Mouse (Mus musculus) heart, embryonic 12.5 days (tissue): Measurements from ENCODE around the gene Inppl1. TPM values are rescaled to one million over a fixed set of nuclear protein-coding genes. Genes with fewer than 3 reads are reported as not detected.

Source experiments
- ATAC-seq: fragments of 200-750 bp; cut with Nextera tagmentation; 2 replicates; pipeline ENCODE4 v1.8.0; 2017; ENCODE audit warnings: moderate TSS enrichment, moderate library complexity; ENCODE audit not compliant: insufficient number of reproducible peaks, low FRiP score
- H3K27ac ChIP-seq: fragments of 300-500 bp; sonication (generic); 2 replicates; pipeline ENCODE4 v1.5.1; 2016; ENCODE audit warnings: mild to moderate bottlenecking, moderate library complexity; ENCODE audit not compliant: poor library complexity, severe bottlenecking
- H3K27me3 ChIP-seq: fragments of 300-500 bp; sonication (generic); replicated peaks from 2 replicates; pipeline ENCODE4 v1.6.1; 2016; ENCODE audit warnings: mild to moderate bottlenecking, moderate library complexity
- H3K36me3 ChIP-seq: fragments of 300-500 bp; sonication (generic); 2 replicates; pipeline ENCODE4 v1.6.1; 2016; ENCODE audit warnings: mild to moderate bottlenecking, moderate library complexity
- H3K4me1 ChIP-seq: fragments of 300-500 bp; sonication (generic); replicated peaks from 2 replicates; pipeline ENCODE4 v1.6.1; 2016; ENCODE audit warnings: mild to moderate bottlenecking
- H3K4me2 ChIP-seq: fragments of 300-500 bp; sonication (generic); 2 replicates; pipeline ENCODE4 v1.6.1; 2016; ENCODE audit warnings: mild to moderate bottlenecking, moderate library complexity
- H3K4me3 ChIP-seq: fragments of 300-500 bp; sonication (generic); 2 replicates; pipeline ENCODE4 v1.5.1; 2016; ENCODE audit warnings: mild to moderate bottlenecking
- H3K9ac ChIP-seq: fragments of 300-500 bp; sonication (generic); 2 replicates; pipeline ENCODE4 v1.6.1; 2016; ENCODE audit warnings: mild to moderate bottlenecking, moderate library complexity
- H3K9me3 ChIP-seq: fragments of 300-500 bp; sonication (generic); replicated peaks from 2 replicates; pipeline ENCODE4 v1.6.1; 2016; ENCODE audit warnings: mild to moderate bottlenecking, moderate library complexity
- WGBS: fragments of 180-500 bp; shearing (Covaris S2); methylation state at CpG from one replicate; pipeline ENCODE4 v1.1.7; 2016; 5-methylcytosine and 5-hydroxymethylcytosine counted together
- polyA plus RNA-seq: library from polyadenylated mRNA; unstranded; fragments of >200 nt; fragmentation: Nextera tagmentation; extraction: Ambion mirVana; gene quantifications from 2 replicates; pipeline ENCODE4 v1.2.1, GENCODE M21; 2016

Gene Inppl1
- polyA plus RNA-seq, 1 experiment from 2014 or later: 44.8 TPM

- Histone ChIP-seq H3K27me3 (no peaks in the 10 kb centered on the region), H3K4me2 (no peak overlapping the region)
- 84% methylated on average over 4 of the region's 4 CpGs for WGBS
Observed at GRCm38 (mm10) chr7:101867482-101867881, 29.5 kb upstream of the Inppl1 start.

GRCm38 (mm10) chr7:101866491-101867265, 28.6 kb upstream of the Inppl1 start:
- H3K4me2 ChIP-seq: no peak overlapping the region
- H3K36me3 ChIP-seq: no peaks in the 10 kb centered on the region
- H3K9me3 ChIP-seq: no peaks in the 10 kb centered on the region
- no peak for ATAC-seq
- H3K9ac ChIP-seq: no peak overlapping the region
- H3K27me3 ChIP-seq: no peaks in the 10 kb centered on the region
- no peak overlapping the region for H3K27ac ChIP-seq
- H3K4me3 ChIP-seq: no peak overlapping the region
- H3K4me1 ChIP-seq: peaks cover 25% of the 10 kb centered on the region
- 71% methylated on average over 11 of the region's 11 CpGs for WGBS

More at GRCm38 (mm10) chr7:101867482-101867881, 29.5 kb upstream of the Inppl1 start:
- Histone ChIP-seq H3K9ac (no peak overlapping the region), H3K9me3 (no peaks in the 10 kb centered on the region), H3K4me1 (peaks cover 26% of the 10 kb centered on the region), H3K27ac (no peak overlapping the region), H3K4me3 (no peak overlapping the region), H3K36me3 (no peaks in the 10 kb centered on the region)
- no peak for ATAC-seq

GRCm38 (mm10) chr7:101863415-101863814, 25.4 kb upstream of the Inppl1 start, which contains the start of gene Anapc15:
Anapc15 (plus strand) TSS chr7:101863715.
- Histone ChIP-seq H3K27me3 (no peaks in the 10 kb centered on the region), H3K4me1 (peaks cover 14% of the 10 kb centered on the region), H3K27ac (no peak within 1 kb of the TSS), H3K9me3 (no peaks in the 10 kb centered on the region), H3K4me2 (no peak within 1 kb of the TSS), H3K4me3 (no peak within 1 kb of the TSS), H3K36me3 (no peaks in the 10 kb centered on the region), H3K9ac (no peak within 1 kb of the TSS)
- ATAC-seq: no peak
- WGBS: 59% methylated on average over 3 of the region's 3 CpGs

- Histone ChIP-seq H3K4me2 (no peak overlapping the region), H3K27ac (no peak overlapping the region)
Observed at GRCm38 (mm10) chr7:101862291-101862690, 24.3 kb upstream of the Inppl1 start.

GRCm38 (mm10) chr7:101860978-101861377, 22.9 kb upstream of the Inppl1 start:
- no peak for ATAC-seq
- no peaks in the 10 kb centered on the region for H3K4me1 ChIP-seq
- no peak overlapping the region for H3K4me2 ChIP-seq
- H3K27me3 ChIP-seq: no peaks in the 10 kb centered on the region
- no peak overlapping the region for H3K9ac ChIP-seq
- no peaks in the 10 kb centered on the region for H3K36me3 ChIP-seq
- no peak overlapping the region for H3K27ac ChIP-seq
- H3K9me3 ChIP-seq: no peaks in the 10 kb centered on the region
- H3K4me3 ChIP-seq: no peak overlapping the region

More at GRCm38 (mm10) chr7:101862291-101862690, 24.3 kb upstream of the Inppl1 start:
- peaks cover 9% of the 10 kb centered on the region; the same call in 1 of the 2 replicates for H3K4me1 ChIP-seq
- H3K36me3 ChIP-seq: no peaks in the 10 kb centered on the region
- H3K4me3 ChIP-seq: no peak overlapping the region
- no peak overlapping the region for H3K9ac ChIP-seq
- whole genome bisulfite sequencing: 65% methylated on average over 3 of the region's 3 CpGs
- H3K9me3 ChIP-seq: no peaks in the 10 kb centered on the region
- no peak for ATAC-seq
- H3K27me3 ChIP-seq: no peaks in the 10 kb centered on the region

- Histone ChIP-seq H3K9me3 (no peaks in the 10 kb centered on the region), H3K36me3 (no peaks in the 10 kb centered on the region), H3K4me2 (no peak overlapping the region), H3K4me1 (no peaks in the 10 kb centered on the region), H3K4me3 (no peak overlapping the region), H3K27me3 (no peaks in the 10 kb centered on the region), H3K27ac (no peak overlapping the region), H3K9ac (no peak overlapping the region)
- 77% methylated on average over 9 of the region's 9 CpGs for WGBS
- no peak for ATAC-seq
Observed at GRCm38 (mm10) chr7:101858362-101858761, 20.3 kb upstream of the Inppl1 start.

- Histone ChIP-seq H3K4me3 (no peak within 1 kb of the TSS), H3K27me3 (no peaks in the 10 kb centered on the region), H3K9ac (no peak within 1 kb of the TSS), H3K4me1 (no peaks in the 10 kb centered on the region), H3K36me3 (no peaks in the 10 kb centered on the region), H3K27ac (no peak within 1 kb of the TSS), H3K4me2 (no peak within 1 kb of the TSS), H3K9me3 (no peaks in the 10 kb centered on the region)
- WGBS: 86% methylated on average over 4 of the region's 4 CpGs
- no peak for ATAC-seq
Observed at GRCm38 (mm10) chr7:101857094-101857493, 19.1 kb upstream of the Inppl1 start, which contains the start of gene Folr2. Folr2 (minus strand) TSS chr7:101857194.

GRCm38 (mm10) chr7:101853816-101854215, 15.8 kb upstream of the Inppl1 start:
- Histone ChIP-seq H3K4me3 (no peak overlapping the region), H3K36me3 (no peaks in the 10 kb centered on the region), H3K9me3 (no peaks in the 10 kb centered on the region), H3K27ac (no peak overlapping the region), H3K4me1 (no peaks in the 10 kb centered on the region), H3K4me2 (no peak overlapping the region), H3K9ac (no peak overlapping the region), H3K27me3 (no peaks in the 10 kb centered on the region)
- no peak for ATAC-seq
- WGBS: 35% methylated on average over 2 of the region's 2 CpGs

- H3K4me3 ChIP-seq: no peak overlapping the region
- 82% methylated on average over 6 of the region's 6 CpGs for WGBS
- no peaks in the 10 kb centered on the region for H3K27me3 ChIP-seq
Observed at GRCm38 (mm10) chr7:101852846-101853245, 14.8 kb upstream of the Inppl1 start.

GRCm38 (mm10) chr7:101851689-101852088, 13.7 kb upstream of the Inppl1 start:
- Histone ChIP-seq H3K27me3 (no peaks in the 10 kb centered on the region), H3K4me3 (no peak overlapping the region), H3K27ac (no peak overlapping the region), H3K9me3 (no peaks in the 10 kb centered on the region), H3K9ac (no peak overlapping the region), H3K4me2 (no peak overlapping the region), H3K4me1 (no peaks in the 10 kb centered on the region), H3K36me3 (no peaks in the 10 kb centered on the region)
- no peak for ATAC-seq
- WGBS: 74% methylated on average over 6 of the region's 6 CpGs

More at GRCm38 (mm10) chr7:101852846-101853245, 14.8 kb upstream of the Inppl1 start:
- Histone ChIP-seq H3K4me1 (no peaks in the 10 kb centered on the region), H3K36me3 (no peaks in the 10 kb centered on the region), H3K9ac (no peak overlapping the region), H3K9me3 (no peaks in the 10 kb centered on the region), H3K27ac (no peak overlapping the region), H3K4me2 (no peak overlapping the region)
- no peak for ATAC-seq

GRCm38 (mm10) chr7:101847934-101848333, 9.9 kb upstream of the Inppl1 start:
- no peaks in the 10 kb centered on the region for H3K9me3 ChIP-seq
- 84% methylated on average over 1 of the region's 1 CpGs for WGBS

More at GRCm38 (mm10) chr7:101847934-101848333, 9.9 kb upstream of the Inppl1 start:
- Histone ChIP-seq H3K9ac (no peak overlapping the region), H3K4me3 (no peak overlapping the region), H3K4me1 (no peaks in the 10 kb centered on the region), H3K27ac (no peak overlapping the region), H3K27me3 (no peaks in the 10 kb centered on the region), H3K36me3 (no peaks in the 10 kb centered on the region), H3K4me2 (no peak overlapping the region)
- ATAC-seq: no peak
